9 mouse cellular contexts compared by ENCODE assay signal in genomic region chr5:145140611-145141010, GRCm38 (mm10). TPM values are rescaled to one million over a fixed set of nuclear protein-coding genes. Genes with fewer than 3 reads are reported as not detected.
A peak's percentile ranks its signal among the peaks of the same experiment; 100 is the strongest.
DNase-seq lines count a peak whose midpoint lies in the region; ATAC-seq and TF ChIP-seq lines count a peak whose summit lies in the region.
"Had no signal": no experiment of that assay in that cellular context is flagged by ENCODE, and none has a peak within 500 bp of the region (broad histone marks: within the 10 kb centered on the region; RNA-seq: fewer than 3 reads in every experiment).

No protein-coding gene starts in this region.

- peak overlapping the region; percentile 99 for H3K27ac ChIP-seq in heart, adult 2 months
- H3K27ac ChIP-seq in CH12.LX (ENCODE audit: insufficient read depth, low read depth) = no peak overlapping the region; the same call in 1 of the 2 replicates

- intact Hi-C loops in heart, adult 2 months (cut with DNase I) = loop anchor here (1.0 to 2.0 kb wide), 3 partner anchors 24 to 60 kb away; partner anchors contain the start of genes Cpsf4, Ptcd1 and Zkscan14
- intact Hi-C loops in heart, postnatal 25 days (cut with DNase I) = loop anchor here (2.0 kb wide), 1 partner anchor 26 kb away; the partner anchor contains the start of genes Cpsf4 and Ptcd1

- H3K36me3 ChIP-seq in heart, adult 2 months (ENCODE audit: control insufficient read depth, insufficient read depth, low read length) = peaks cover 16% of the 10 kb centered on the region; the same call in 1 of the 2 replicates
- H3K36me3 ChIP-seq in CH12.LX (replicated peaks in 1 of 2; ENCODE audit: control insufficient read depth in 1 of 2, insufficient read depth in 1 of 2, low read length in 1 of 2) (peaks cover 45 to 67% of the 10 kb centered on the region in 2 experiments), myocyte (ENCODE audit: control insufficient read depth, insufficient read depth) (peaks cover 35% of the 10 kb centered on the region)

- no peak for DNase-seq in heart, adult 2 months
- no peak for DNase-seq in heart, postnatal 25 days (ENCODE audit: low spot score)
- no peak for DNase-seq in CH12.LX (ENCODE audit: extremely low read depth)
- peak; percentile 28 to 42 for DNase-seq in kidney, postnatal 4 days
- DNase-seq in left cerebral cortex, adult 18-20 months (ENCODE audit: low spot score in 2 of 2) = no peak
- DNase-seq in embryo, embryonic 11 days = no peak

- in situ Hi-C loops in CH12.LX (cut with MboI; ENCODE audit: low pct_ligation_motif_present, low pct_unique_long_range_greater_than_20kb, low sequenced_read_pairs) = no loop called here

- peak overlapping the region; percentile 85 for H3K4me3 ChIP-seq in heart, adult 2 months
- H3K4me3 ChIP-seq in CH12.LX (replicated peaks in 1 of 3; ENCODE audit: low read depth in 2 of 3, low read length in 2 of 3, poor library complexity in 1 of 3) (peak overlapping the region; percentile 71 to 98 (median 86)), myocyte (peak overlapping the region; percentile 94)

- TF ChIP-seq CTCF in heart, adult 2 months (IDR thresholded peaks at IDR 0.05) = no peak
- no peak for TF ChIP-seq CTCF in CH12.LX (conservative IDR thresholded peaks at IDR 0.05 in 1 of 2, IDR thresholded peaks at IDR 0.05 in 1 of 2; ENCODE audit: low read depth in 2 of 2, low read length in 2 of 2)

- H3ac ChIP-seq in myocyte (ENCODE audit: control insufficient read depth, insufficient read length) = peak overlapping the region; percentile 68

- dilution Hi-C loops in CH12.LX (cut with MboI; ENCODE audit: extremely low pct_ligation_motif_present, extremely low pct_unique_long_range_greater_than_20kb, low sequenced_read_pairs) = no loop called here

- peak overlapping the region; percentile 75 for H3K9ac ChIP-seq in heart, adult 2 months (ENCODE audit: low read depth, low read length)
- peak overlapping the region; percentile 99 for H3K9ac ChIP-seq in CH12.LX (ENCODE audit: insufficient read depth, low read depth)

- WGBS in heart, adult 2 months = under 1% methylated on average over 18 of the region's 18 CpGs

- no peak for TF ChIP-seq EP300 in heart, adult 2 months (IDR thresholded peaks at IDR 0.05; ENCODE audit: insufficient read depth, low read depth, low read length)
- TF ChIP-seq EP300 in CH12.LX (IDR thresholded peaks at IDR 0.05; ENCODE audit: low read length) = no peak

- no peak for TF ChIP-seq RAD21 in CH12.LX (IDR thresholded peaks at IDR 0.05; ENCODE audit: low read depth, low read length)

- peak; percentile 64 for ATAC-seq in erythroblast, adult 5-6 weeks (replicated peaks; ENCODE audit: low FRiP score, poor library complexity, severe bottlenecking)

- H3K9me3 ChIP-seq in CH12.LX (replicated peaks; ENCODE audit: low read length) = no peaks in the 10 kb centered on the region

- no peaks in the 10 kb centered on the region for H3K27me3 ChIP-seq in heart, adult 2 months (ENCODE audit: control insufficient read depth, insufficient read depth, low read length)
- H3K27me3 ChIP-seq in CH12.LX (replicated peaks) = no peaks in the 10 kb centered on the region
- H3K27me3 ChIP-seq in myocyte (ENCODE audit: control insufficient read depth, insufficient read depth, insufficient read length) = no peaks in the 10 kb centered on the region
- H3K27me3 ChIP-seq: Patski had no signal

- H3K79me2 ChIP-seq in heart, adult 2 months (replicated peaks; ENCODE audit: control insufficient read depth, insufficient read depth, low read length) = peaks cover 4% of the 10 kb centered on the region
- H3K79me2 ChIP-seq in CH12.LX (replicated peaks; ENCODE audit: control insufficient read depth, extremely low read depth, insufficient read depth, poor library complexity, severe bottlenecking) (peaks cover 73% of the 10 kb centered on the region), myocyte (ENCODE audit: control insufficient read depth, insufficient read depth) (peaks cover 63% of the 10 kb centered on the region)

- TF ChIP-seq POLR2A in heart, adult 2 months (IDR thresholded peaks at IDR 0.05; ENCODE audit: insufficient read depth, low read depth, low read length) = no peak
- TF ChIP-seq POLR2A in CH12.LX (IDR thresholded peaks at IDR 0.05; ENCODE audit: low read depth, low read length) (no peak), myocyte (IDR thresholded peaks at IDR 0.05; ENCODE audit: insufficient read length, low read depth) (no peak)

- peak overlapping the region; percentile 49; the same call in 1 of the 2 replicates for H3K4me2 ChIP-seq in CH12.LX (ENCODE audit: insufficient read depth, low read depth, poor library complexity, severe bottlenecking)
- peak overlapping the region; percentile 69 for H3K4me2 ChIP-seq in myocyte (ENCODE audit: low read depth)

- peaks cover 8% of the 10 kb centered on the region for H3K4me1 ChIP-seq in heart, adult 2 months (ENCODE audit: control insufficient read depth, insufficient read depth, low read length)
- H3K4me1 ChIP-seq in CH12.LX (ENCODE audit: control insufficient read depth in 1 of 2, insufficient read depth in 2 of 2) = peaks cover 10 to 50% of the 10 kb centered on the region in 2 experiments; a peak in 2 of 4 replicates

TF ChIP-seq in CH12.LX, 34 proteins besides CTCF, POLR2A, EP300 and RAD21:
- TF ChIP-seq GABPA (IDR thresholded peaks at IDR 0.05; ENCODE audit: insufficient replicate concordance, low read depth, low read length) (no peak), POLR2AphosphoS2 (IDR thresholded peaks at IDR 0.05; ENCODE audit: low read depth, low read length) (no peak), HCFC1 (IDR thresholded peaks at IDR 0.05; ENCODE audit: low read depth, low read length) (no peak), KAT2A (IDR thresholded peaks at IDR 0.05; ENCODE audit: insufficient replicate concordance, low read length) (no peak), CHD2 (IDR thresholded peaks at IDR 0.05; ENCODE audit: low read length) (no peak)
TF ChIP-seq in CH12.LX: peak in this region for 0.

TF ChIP-seq in myocyte, 11 proteins besides CTCF, POLR2A, EP300 and RAD21 (continues in another document):
- no peak for TF ChIP-seq MAX (IDR thresholded peaks at IDR 0.05; ENCODE audit: low read depth)
- TF ChIP-seq MYOG (IDR thresholded peaks at IDR 0.05; ENCODE audit: control insufficient read depth in 1 of 3, insufficient read depth in 1 of 3, insufficient read length in 2 of 3, low read depth in 2 of 3) = no peak
- TF ChIP-seq TCF3 (IDR thresholded peaks at IDR 0.05; ENCODE audit: insufficient read length, low read depth) = no peak
- no peak for TF ChIP-seq CEBPB (IDR thresholded peaks at IDR 0.05; ENCODE audit: insufficient read depth, poor library complexity, severe bottlenecking)

RNA-seq across cellular contexts. Expression of gene Bud31, which starts 0.4 kb away (rescaled TPM):
- 10 to 100 TPM; 56.5 to 66.5 TPM for total RNA-seq in heart, adult 2 months (2021)
- 36.6 and 48.0 TPM in 2 replicates for polyA plus RNA-seq in heart, adult 2 months (2012; rRNA removed)
- 10 to 100 TPM; 53.5 to 62.6 TPM for total RNA-seq in heart, postnatal 25 days (2021)
- total RNA-seq in CH12.LX (2012; rRNA removed) (155 and 209 TPM in 2 replicates), CH12.LX (2014; rRNA removed) (282 and 342 TPM in 2 replicates)
- polyA plus RNA-seq in CH12.LX (2012; ENCODE audit: insufficient read length, low read depth) (211 and 249 TPM in 2 replicates), myocyte (2012; fragmentation: generic; extraction: Trizol) (130 TPM)
- 113 and 149 TPM in 2 replicates for total RNA-seq in erythroblast, adult 5-6 weeks (2015; ENCODE audit: low replicate concordance)
- total RNA-seq in erythroblast, adult 5-6 weeks (2017; ENCODE audit: low replicate concordance) = 170 and 223 TPM in 2 replicates
- total RNA-seq in left cerebral cortex, adult 18-20 months (2021) = 10 to 100 TPM; 75.7 to 78.8 TPM

RNA-seq across cellular contexts. Expression of gene Pdap1, which starts 0.6 kb away (rescaled TPM):
- total RNA-seq in heart, adult 2 months (2021) = 10 to 100 TPM; 37.8 to 38.5 TPM
- 16.1 and 19.5 TPM in 2 replicates for polyA plus RNA-seq in heart, adult 2 months (2012; rRNA removed)
- 10 to 100 TPM; 37.8 to 40.3 TPM for total RNA-seq in heart, postnatal 25 days (2021)
- total RNA-seq in CH12.LX (2012; rRNA removed) (86.7 and 102 TPM in 2 replicates), CH12.LX (2014; rRNA removed) (58.9 and 64.5 TPM in 2 replicates)
- polyA plus RNA-seq in CH12.LX (2012; ENCODE audit: insufficient read length, low read depth) (267 and 280 TPM in 2 replicates), myocyte (2012; fragmentation: generic; extraction: Trizol) (98.9 TPM)
- total RNA-seq in erythroblast, adult 5-6 weeks (2015; ENCODE audit: low replicate concordance) = 12.3 and 14.2 TPM in 2 replicates
- total RNA-seq in erythroblast, adult 5-6 weeks (2017; ENCODE audit: low replicate concordance) = 23.2 and 50.9 TPM in 2 replicates
- total RNA-seq in left cerebral cortex, adult 18-20 months (2021) = 10 to 100 TPM; 91.3 to 96.3 TPM

RNA-seq across cellular contexts. Expression of gene Ptcd1, which starts 26.3 kb away (rescaled TPM):
- total RNA-seq in heart, adult 2 months (2021) = 10 to 100 TPM; 24.0 to 27.0 TPM
- 13.2 and 16.8 TPM in 2 replicates for polyA plus RNA-seq in heart, adult 2 months (2012; rRNA removed)
- total RNA-seq in heart, postnatal 25 days (2021) = 10 to 100 TPM; 27.9 to 28.6 TPM
- total RNA-seq in CH12.LX (2012; rRNA removed) (13.9 and 15.3 TPM in 2 replicates), CH12.LX (2014; rRNA removed) (10.6 and 11.4 TPM in 2 replicates)
- polyA plus RNA-seq in CH12.LX (2012; ENCODE audit: insufficient read length, low read depth) (11.7 and 12.3 TPM in 2 replicates), myocyte (2012; fragmentation: generic; extraction: Trizol) (16.6 TPM)
- total RNA-seq in erythroblast, adult 5-6 weeks (2015; ENCODE audit: low replicate concordance) = 2.7 and 4.8 TPM in 2 replicates
- 6.8 and 10.1 TPM in 2 replicates for total RNA-seq in erythroblast, adult 5-6 weeks (2017; ENCODE audit: low replicate concordance)
- 10 to 100 TPM; 21.5 to 22.4 TPM for total RNA-seq in left cerebral cortex, adult 18-20 months (2021)

RNA-seq across cellular contexts. Expression of gene Cpsf4, which starts 26.4 kb away (rescaled TPM):
- 10 to 100 TPM; 10.4 to 12.1 TPM for total RNA-seq in heart, adult 2 months (2021)
- polyA plus RNA-seq in heart, adult 2 months (2012; rRNA removed) = 11.0 and 12.5 TPM in 2 replicates
- total RNA-seq in heart, postnatal 25 days (2021) = 10 to 100 TPM in 1 of 2 experiments, 1 to 10 TPM in 1; 9.6 to 11.1 TPM
- total RNA-seq in CH12.LX (2012; rRNA removed) = 59.2 and 68.4 TPM in 2 replicates
- total RNA-seq in CH12.LX (2014; rRNA removed) = 70.7 and 75.2 TPM in 2 replicates
- polyA plus RNA-seq in CH12.LX (2012; ENCODE audit: insufficient read length, low read depth) = 54.6 and 56.3 TPM in 2 replicates
- 8.1 and 11.1 TPM in 2 replicates for total RNA-seq in erythroblast, adult 5-6 weeks (2015; ENCODE audit: low replicate concordance)
- 15.1 and 17.0 TPM in 2 replicates for total RNA-seq in erythroblast, adult 5-6 weeks (2017; ENCODE audit: low replicate concordance)
- 31.3 TPM for polyA plus RNA-seq in myocyte (2012; fragmentation: generic; extraction: Trizol)
- total RNA-seq in left cerebral cortex, adult 18-20 months (2021) = 10 to 100 TPM; 19.9 to 25.1 TPM

RNA-seq across cellular contexts. Expression of gene Arpc1b, which starts 26.6 kb away (rescaled TPM):
- total RNA-seq in heart, adult 2 months (2021) = 10 to 100 TPM; 60.8 to 75.0 TPM
- polyA plus RNA-seq in heart, adult 2 months (2012; rRNA removed) = 133 and 137 TPM in 2 replicates
- total RNA-seq in heart, postnatal 25 days (2021) = 10 to 100 TPM; 75.3 to 85.4 TPM
- total RNA-seq in CH12.LX (2012; rRNA removed) (516 and 548 TPM in 2 replicates), CH12.LX (2014; rRNA removed) (317 and 330 TPM in 2 replicates)
- polyA plus RNA-seq in CH12.LX (2012; ENCODE audit: insufficient read length, low read depth) (441 and 472 TPM in 2 replicates), myocyte (2012; fragmentation: generic; extraction: Trizol) (482 TPM)
- 60.5 and 70.8 TPM in 2 replicates for total RNA-seq in erythroblast, adult 5-6 weeks (2015; ENCODE audit: low replicate concordance)
- total RNA-seq in erythroblast, adult 5-6 weeks (2017; ENCODE audit: low replicate concordance) = 46.7 and 74.1 TPM in 2 replicates
- total RNA-seq in left cerebral cortex, adult 18-20 months (2021) = 10 to 100 TPM; 14.5 to 19.8 TPM

Comparison
In these comparisons a context has a peak if more than half of its experiments do, and no peak if none do; other contexts are left out.
1. DNase-seq: peak in kidney, postnatal 4 days (2 of 2); none in heart, adult 2 months (0 of 2), heart, postnatal 25 days (single experiment), CH12.LX (single experiment), left cerebral cortex, adult 18-20 months (0 of 2) and embryo, embryonic 11 days (single experiment).
2. Peak in every context shown above with its lines, with median percentiles within 50 percentile points of each other: H3K4me3 ChIP-seq.